7 mouse cellular contexts compared by ENCODE assay signal in the genomic region with DNA sequence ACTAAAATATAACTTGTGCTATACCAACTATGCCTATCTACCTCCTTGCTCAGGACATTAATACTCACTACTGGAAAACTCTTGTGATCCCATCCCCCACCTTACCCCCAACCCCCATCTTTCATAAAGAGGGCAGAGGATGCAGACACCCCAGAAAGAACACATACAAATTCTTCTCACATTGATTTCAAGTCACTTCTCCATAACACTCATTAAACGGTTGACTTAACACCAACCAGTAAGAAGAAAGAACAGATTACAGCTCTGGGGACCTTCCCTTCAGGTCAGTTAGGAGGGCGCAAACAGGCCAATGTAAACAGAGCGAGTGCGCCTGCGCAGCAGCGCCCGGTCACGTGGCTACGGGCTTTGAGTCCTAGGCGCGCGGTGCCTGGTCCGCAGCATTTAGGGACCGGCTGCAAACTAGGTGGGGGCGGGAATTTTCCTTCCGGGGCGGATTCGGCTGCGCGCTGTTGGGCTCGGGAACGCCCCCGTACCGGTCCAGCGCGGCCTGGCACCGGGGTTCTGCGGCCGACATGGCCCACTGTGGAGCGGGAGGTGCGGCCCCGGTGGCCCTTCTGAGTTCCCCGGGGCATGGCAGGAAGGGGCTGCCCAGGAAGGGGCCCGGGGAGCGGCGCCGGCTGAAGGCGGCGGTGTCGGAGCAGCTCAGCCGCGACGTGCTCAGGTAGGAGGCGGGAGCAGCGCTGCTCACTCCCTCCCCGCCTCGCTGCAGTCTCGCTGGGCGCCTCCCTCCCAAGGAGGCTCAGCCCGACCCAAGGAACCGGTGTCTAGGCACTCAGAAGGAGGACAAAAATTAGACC. TPM values are rescaled to one million over a fixed set of nuclear protein-coding genes. Genes with fewer than 3 reads are reported as not detected.
A peak's percentile ranks its signal among the peaks of the same experiment; 100 is the strongest.
DNase-seq lines count a peak whose midpoint lies in the region; ATAC-seq lines count a peak whose summit lies in the region.

A gene (plus strand): TSS at position 534 of the 818 bp plus-strand sequence.

- H3K9ac ChIP-seq in intestine, embryonic 15.5 days: peak within 1 kb of the TSS; percentile 99

- peak within 1 kb of the TSS; percentile 99 for H3K4me3 ChIP-seq in intestine, embryonic 15.5 days (replicated peaks)
- peak within 1 kb of the TSS; percentile 90 for H3K4me3 ChIP-seq in midbrain, embryonic 10.5 days

- intact Hi-C loops in left cerebral cortex, postnatal 25 days (cut with DNase I): loop anchor here (2.0 kb wide), 2 partner anchors 61 to 79 kb away; no protein-coding TSS in a partner anchor

- H3K9me3 ChIP-seq in intestine, embryonic 15.5 days: no peaks in the 10 kb centered on the region
- no peaks in the 10 kb centered on the region for H3K9me3 ChIP-seq in midbrain, embryonic 10.5 days (replicated peaks)

- ATAC-seq in intestine, embryonic 15.5 days: peak; percentile 98

- peak; percentile 92 to 99 for DNase-seq in adrenal gland, adult (ENCODE audit: inconsistent age in 2 of 2, low spot score in 1 of 2)
- peak; percentile 96 for DNase-seq in embryo, embryonic 10.5 days (ENCODE audit: low spot score)
- peak; percentile 94 for DNase-seq in gastrocnemius, postnatal 25 days
- DNase-seq in left cerebral cortex, postnatal 25 days (ENCODE audit: low spot score in 2 of 2): peak; percentile 89 to 94
- DNase-seq in midbrain, embryonic 10.5 days (ENCODE audit: low spot score): peak; percentile 94
- DNase-seq in right cerebral cortex, postnatal 4 days: peak; percentile 97

- peak within 1 kb of the TSS; percentile 90 for H3K27ac ChIP-seq in intestine, embryonic 15.5 days
- peak within 1 kb of the TSS; percentile 96 for H3K27ac ChIP-seq in midbrain, embryonic 10.5 days (replicated peaks)

- no peaks in the 10 kb centered on the region for H3K36me3 ChIP-seq in intestine, embryonic 15.5 days
- H3K36me3 ChIP-seq in midbrain, embryonic 10.5 days: no peaks in the 10 kb centered on the region

- WGBS in intestine, embryonic 15.5 days: under 1% methylated on average over 51 of the region's 51 CpGs
- WGBS in midbrain, embryonic 10.5 days: under 1% methylated on average over 51 of the region's 51 CpGs

- 0 out of 2 replicates have a peak, but pooled peaks cover 4% of the 10 kb centered on the region for H3K4me1 ChIP-seq in intestine, embryonic 15.5 days (replicated peaks)
- H3K4me1 ChIP-seq in midbrain, embryonic 10.5 days: peaks cover 20% of the 10 kb centered on the region

- peak within 1 kb of the TSS; percentile 74 for H3K4me2 ChIP-seq in intestine, embryonic 15.5 days (replicated peaks)

- no peaks in the 10 kb centered on the region for H3K27me3 ChIP-seq in intestine, embryonic 15.5 days (replicated peaks)
- H3K27me3 ChIP-seq in midbrain, embryonic 10.5 days (ENCODE audit: low read depth, poor library complexity, severe bottlenecking): no peaks in the 10 kb centered on the region

RNA-seq across cellular contexts. Expression of the gene that starts here (rescaled TPM):
- total RNA-seq in gastrocnemius, postnatal 25 days (2021): 10 to 100 TPM in 1 of 2 experiments, 1 to 10 TPM in 1; 8.7 to 10.8 TPM
- 4.0 and 4.1 TPM in 2 replicates for polyA plus RNA-seq in intestine, embryonic 15.5 days (2015; fragmentation: Nextera tagmentation; extraction: Ambion mirVana)
- 100 to 1,000 TPM; 157 to 161 TPM for total RNA-seq in left cerebral cortex, postnatal 25 days (2021)
- polyA plus RNA-seq in midbrain, embryonic 10.5 days (2016; fragmentation: Nextera tagmentation; extraction: Ambion mirVana): 4.6 and 6.4 TPM in 2 replicates

Comparison
In these comparisons a context has a peak if more than half of its experiments do, and no peak if none do; other contexts are left out.
1. Peak in every context shown above with its lines: DNase-seq, ATAC-seq, H3K4me3 ChIP-seq and H3K27ac ChIP-seq.
2. RNA of the gene that starts here (total RNA-seq): 157 to 161 TPM in left cerebral cortex, postnatal 25 days; 8.7 to 10.8 TPM in gastrocnemius, postnatal 25 days; every median in the first group is over 10 times any median in the second.